Mouse (Mus musculus): Measurements from ENCODE around the gene Hoxc9.

DNA sequence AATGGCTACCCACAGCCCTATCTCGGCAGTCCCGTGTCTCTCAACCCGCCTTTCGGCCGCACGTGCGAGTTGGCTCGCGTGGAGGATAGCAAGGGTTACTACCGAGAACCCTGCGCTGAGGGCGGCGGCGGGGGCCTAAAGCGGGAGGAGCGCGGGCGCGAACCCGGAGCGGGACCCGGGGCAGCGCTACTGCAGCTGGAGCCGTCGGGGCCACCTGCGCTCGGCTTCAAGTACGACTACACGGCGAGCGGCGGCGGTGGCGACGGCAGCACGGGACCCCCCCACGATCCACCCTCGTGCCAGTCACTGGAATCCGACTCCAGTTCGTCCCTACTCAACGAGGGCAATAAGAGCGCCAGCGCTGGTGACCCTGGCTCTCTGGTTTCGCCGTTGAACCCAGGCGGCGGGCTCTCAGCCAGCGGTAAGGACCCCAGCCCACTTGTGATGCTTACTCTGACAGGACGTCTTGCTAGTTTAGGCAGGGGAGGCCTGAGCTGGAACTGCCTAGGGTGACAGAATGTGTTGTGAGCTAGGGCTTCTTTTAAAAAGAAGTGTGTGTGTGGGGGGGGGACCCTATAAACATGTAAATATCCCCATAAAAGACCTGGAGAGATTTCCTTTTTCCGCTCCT, 39.1 kb upstream of the Hoxc9 start:
- TF ChIP-seq CTCF (IDR thresholded peaks at IDR 0.05; ENCODE audit: low read depth, low read length) (no peak), POLR2A (IDR thresholded peaks at IDR 0.05; ENCODE audit: borderline replicate concordance, low read depth, low read length) (no peak)

Measured in bone marrow macrophage, adult 2 months (primary cell).